Mouse (Mus musculus) midbrain, embryonic 10.5 days (tissue): ENCODE measurements around the gene Rnf157. TPM values are rescaled to one million over a fixed set of nuclear protein-coding genes. Genes with fewer than 3 reads are reported as not detected.
"Not testable (repeated sequence)": the region's sequence is repeated elsewhere in the genome, so short reads cannot be mapped to it uniquely, and the experiment has no call there.

Experiments
- DNase-seq: peaks from one replicate; pipeline ENCODE4 v3.0.0-alpha.2; 2017; ENCODE audit warnings: low spot score
- H3K27ac ChIP-seq: fragments of 300-500 bp; sonication (generic); replicated peaks from 2 replicates; pipeline ENCODE4 v1.5.1; 2016; ENCODE audit warnings: mild to moderate bottlenecking
- H3K27me3 ChIP-seq: fragments of 300-500 bp; sonication (generic); 2 replicates; pipeline ENCODE4 v1.6.1; 2016; ENCODE audit warnings: low read depth, mild to moderate bottlenecking; ENCODE audit not compliant: poor library complexity, severe bottlenecking
- H3K36me3 ChIP-seq: fragments of 300-500 bp; sonication (generic); 2 replicates; pipeline ENCODE4 v1.6.1; 2016; ENCODE audit warnings: mild to moderate bottlenecking, moderate library complexity
- H3K4me1 ChIP-seq: fragments of 300-500 bp; sonication (generic); 2 replicates; pipeline ENCODE4 v1.6.1; 2016
- H3K4me3 ChIP-seq: fragments of 300-500 bp; sonication (generic); 2 replicates; pipeline ENCODE4 v1.5.1; 2016; ENCODE audit warnings: mild to moderate bottlenecking, moderate library complexity
- H3K9me3 ChIP-seq: fragments of 300-500 bp; sonication (generic); replicated peaks from 2 replicates; pipeline ENCODE4 v1.6.1; 2016; ENCODE audit warnings: mild to moderate bottlenecking
- WGBS: fragments of 180-500 bp; shearing (Covaris S2); methylation state at CpG from one replicate; pipeline ENCODE4 v1.1.7; 2016; 5-methylcytosine and 5-hydroxymethylcytosine counted together
- polyA plus RNA-seq: library from polyadenylated mRNA; unstranded; fragments of >200 nt; fragmentation: Nextera tagmentation; extraction: Ambion mirVana; gene quantifications from 2 replicates; pipeline ENCODE4 v1.2.1, GENCODE M21; 2016

The Rnf157 gene
- polyA plus RNA-seq, 1 experiment from 2014 or later = 5.3 TPM

DNA sequence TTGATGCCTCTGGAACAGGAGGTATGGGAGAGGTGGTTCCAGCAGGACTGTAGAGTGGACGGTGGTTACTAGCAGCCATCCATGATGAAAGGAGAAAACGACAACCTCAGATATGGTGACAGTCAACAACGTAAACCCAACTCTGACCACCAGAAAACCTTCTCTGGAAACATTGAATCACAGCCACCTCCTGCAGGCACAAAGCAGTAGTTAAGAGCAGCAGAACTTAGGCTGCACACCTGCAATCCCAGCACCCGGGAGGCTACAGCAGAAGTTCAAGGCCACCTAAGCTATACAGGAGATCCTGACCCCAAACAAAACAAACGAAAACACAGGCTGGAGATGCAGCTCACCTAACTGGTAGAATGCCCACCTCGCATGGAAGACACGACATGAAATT is 32.1 kb downstream of the Rnf157 start:
- 89% methylated on average over 7 of the region's 7 CpGs for WGBS
- Histone ChIP-seq H3K27me3 (no peaks in the 10 kb centered on the region), H3K4me1 (no peaks in the 10 kb centered on the region), H3K9me3 (no peaks in the 10 kb centered on the region), H3K4me3 (no peak overlapping the region), H3K27ac (no peak overlapping the region), H3K36me3 (peaks cover 3% of the 10 kb centered on the region; the same call in 1 of the 2 replicates)
- DNase-seq = no peak

DNA sequence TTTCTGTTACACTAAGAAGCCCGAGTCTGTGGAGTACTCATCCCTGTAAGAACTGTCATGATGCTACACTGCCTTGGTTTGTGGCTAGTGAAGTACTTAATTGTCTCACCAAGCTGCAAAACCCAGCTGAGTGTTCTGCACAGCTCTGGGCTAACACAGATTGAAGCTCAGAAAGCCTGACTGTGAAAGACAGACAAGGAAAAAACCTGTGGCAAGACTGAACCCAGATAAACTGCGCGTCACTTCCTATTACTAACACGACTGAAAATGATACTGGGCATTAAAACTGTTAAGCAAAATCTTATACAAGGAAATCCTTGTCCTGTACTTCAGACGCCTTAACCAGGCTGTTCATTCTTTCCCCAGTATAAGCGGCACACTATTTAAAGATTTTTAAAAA is 33.3 kb downstream of the Rnf157 start:
- Histone ChIP-seq H3K27ac (no peak overlapping the region), H3K36me3 (peaks cover 3% of the 10 kb centered on the region; the same call in 1 of the 2 replicates), H3K27me3 (no peaks in the 10 kb centered on the region), H3K4me1 (no peaks in the 10 kb centered on the region), H3K9me3 (no peaks in the 10 kb centered on the region), H3K4me3 (no peak overlapping the region)
- DNase-seq = no peak
- WGBS = 89% methylated on average over 6 of the region's 6 CpGs

- peaks cover under 1% of the 10 kb centered on the region; the same call in 1 of the 2 replicates for H3K36me3 ChIP-seq
- no peaks in the 10 kb centered on the region for H3K27me3 ChIP-seq
- no peak for DNase-seq
- WGBS = 79% methylated on average over 7 of the region's 7 CpGs
- H3K9me3 ChIP-seq = no peaks in the 10 kb centered on the region
- no peak overlapping the region for H3K4me3 ChIP-seq
- H3K4me1 ChIP-seq = peaks cover 5% of the 10 kb centered on the region
- H3K27ac ChIP-seq = no peak overlapping the region
These were observed 35.7 kb downstream of the Rnf157 start for GRCm38 (mm10) chr11:116376945-116377661.

DNA sequence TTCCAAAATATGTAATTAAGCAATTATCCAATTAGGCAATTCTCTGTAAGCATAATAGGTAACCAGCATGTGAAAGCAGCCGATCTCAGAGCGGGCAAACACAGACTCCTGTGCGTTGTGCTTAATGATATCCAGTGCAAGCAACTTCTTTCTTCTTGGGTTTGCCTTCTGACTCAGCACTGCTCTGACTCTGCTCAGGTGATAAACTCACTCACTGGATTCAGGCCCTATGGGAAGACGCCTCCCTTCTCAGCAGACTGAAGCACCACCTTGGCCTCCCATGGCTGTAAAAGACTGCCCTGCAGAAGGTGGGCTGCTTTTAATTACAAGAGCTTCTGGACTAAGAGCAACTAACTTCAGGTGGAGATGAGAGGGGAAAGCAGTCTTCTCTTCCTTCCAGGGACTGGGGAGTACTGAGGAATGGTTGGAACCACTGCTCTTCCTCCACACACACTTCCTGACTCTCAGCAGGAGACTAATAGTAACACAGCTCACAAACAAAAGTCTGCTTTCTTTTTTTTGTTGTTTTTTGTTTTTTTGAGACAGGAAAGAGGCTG is 40.9 kb downstream of the Rnf157 start:
- DNase-seq = no peak
- Histone ChIP-seq H3K4me3 (no peak overlapping the region), H3K27me3 (0 out of 2 replicates have a peak, but pooled peaks cover 4% of the 10 kb centered on the region), H3K36me3 (no peaks in the 10 kb centered on the region), H3K4me1 (peaks cover 9% of the 10 kb centered on the region), H3K9me3 (no peaks in the 10 kb centered on the region), H3K27ac (no peak overlapping the region)
- WGBS = 84% methylated on average over 4 of the region's 4 CpGs

DNA sequence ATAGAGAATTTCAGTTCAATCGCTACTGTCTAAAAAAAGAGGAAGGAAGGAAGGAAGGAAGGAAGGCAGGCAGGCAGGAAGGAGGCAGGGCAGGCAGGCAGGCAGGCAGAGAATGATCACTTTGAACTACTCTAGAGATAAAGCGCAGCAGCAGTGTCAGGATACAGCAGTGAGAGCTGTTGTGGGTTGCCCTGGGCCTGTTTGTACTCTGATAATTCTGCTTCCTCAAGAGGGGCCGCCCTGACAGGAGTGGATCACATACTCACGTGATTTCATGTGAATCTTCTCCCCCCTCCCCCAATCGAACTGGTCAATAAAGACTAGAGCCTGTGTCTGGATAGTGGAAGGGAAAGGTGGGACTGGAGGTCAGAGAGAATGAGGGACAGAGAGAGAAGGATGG is 43.2 kb downstream of the Rnf157 start:
- H3K9me3 ChIP-seq = no peaks in the 10 kb centered on the region
- WGBS = 72% methylated on average over 5 of the region's 5 CpGs
- H3K4me3 ChIP-seq = no peak overlapping the region
- no peak overlapping the region for H3K27ac ChIP-seq
- peaks cover 26% of the 10 kb centered on the region for H3K4me1 ChIP-seq
- no peak for DNase-seq
- H3K36me3 ChIP-seq = no peaks in the 10 kb centered on the region
- H3K27me3 ChIP-seq = 0 out of 2 replicates have a peak, but pooled peaks cover 4% of the 10 kb centered on the region

DNA sequence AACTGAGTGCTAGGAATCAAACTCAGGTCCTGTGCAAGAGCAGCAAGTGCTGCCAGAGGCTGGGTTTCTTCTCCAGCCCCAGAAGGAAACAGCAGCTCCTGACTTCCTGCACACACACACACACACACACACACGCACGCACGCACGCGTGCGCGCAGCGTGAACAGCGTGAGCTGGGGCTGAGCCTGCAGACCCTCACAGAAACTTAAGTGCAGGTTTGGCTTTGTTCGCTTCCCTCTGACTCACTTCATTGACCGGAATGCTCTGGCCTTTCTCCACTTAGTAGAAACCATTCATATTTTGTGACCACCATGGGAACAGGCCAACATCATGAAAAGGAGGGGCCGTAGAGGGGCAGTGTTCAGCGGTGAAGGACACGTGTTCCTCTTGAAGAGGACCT is 43.8 kb downstream of the Rnf157 start:
- DNase-seq = no peak
- Histone ChIP-seq H3K27me3 (peaks cover 8% of the 10 kb centered on the region; the same call in 1 of the 2 replicates), H3K36me3 (no peaks in the 10 kb centered on the region), H3K9me3 (no peaks in the 10 kb centered on the region), H3K27ac (no peak overlapping the region), H3K4me3 (no peak overlapping the region), H3K4me1 (peaks cover 30% of the 10 kb centered on the region)
- WGBS = 93% methylated on average over 14 of the region's 14 CpGs

GRCm38 (mm10) chr11:116368116-116368515 is 44.7 kb downstream of the Rnf157 start:
- Histone ChIP-seq H3K27me3 (peaks cover 8% of the 10 kb centered on the region; the same call in 1 of the 2 replicates), H3K4me3 (no peak overlapping the region), H3K27ac (no peak overlapping the region), H3K4me1 (peaks cover 29% of the 10 kb centered on the region), H3K9me3 (no peaks in the 10 kb centered on the region), H3K36me3 (no peaks in the 10 kb centered on the region)
- DNase-seq = peak; percentile 75
- 21% methylated on average over 9 of the region's 9 CpGs for WGBS

- DNase-seq = no peak
- no peak overlapping the region for H3K4me3 ChIP-seq
- no peak overlapping the region for H3K27ac ChIP-seq
- no peaks in the 10 kb centered on the region for H3K36me3 ChIP-seq
- 98% methylated on average over 1 of the region's 1 CpGs for WGBS
- peaks cover 13% of the 10 kb centered on the region; the same call in 1 of the 2 replicates for H3K27me3 ChIP-seq
- H3K9me3 ChIP-seq = no peaks in the 10 kb centered on the region
- H3K4me1 ChIP-seq = peaks cover 32% of the 10 kb centered on the region
These were observed 46.2 kb downstream of the Rnf157 start for GRCm38 (mm10) chr11:116366647-116367046.

DNA sequence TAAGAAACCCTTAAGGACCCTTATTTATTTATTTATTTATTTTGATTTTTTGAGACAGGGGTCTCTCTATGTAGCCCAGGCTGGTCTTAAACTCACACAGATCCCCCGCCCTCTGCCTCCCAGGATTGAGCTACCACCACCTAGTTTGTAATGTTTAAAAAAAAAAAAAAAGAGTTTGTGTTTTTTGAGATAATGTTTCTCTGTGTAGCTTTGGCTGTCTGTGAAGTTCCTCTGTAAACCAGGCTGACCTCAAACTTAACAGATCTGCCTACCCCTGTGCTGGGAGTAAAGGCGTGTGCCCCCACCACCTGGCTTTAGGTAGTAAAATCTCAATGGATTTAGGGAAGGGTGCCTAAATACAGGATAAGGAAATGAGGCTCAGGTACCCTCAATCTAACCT is 46.7 kb downstream of the Rnf157 start:
- Histone ChIP-seq H3K27me3 (peaks cover 13% of the 10 kb centered on the region; the same call in 1 of the 2 replicates), H3K27ac (no peak overlapping the region), H3K9me3 (no peaks in the 10 kb centered on the region), H3K4me3 (no peak overlapping the region), H3K4me1 (peaks cover 32% of the 10 kb centered on the region), H3K36me3 (no peaks in the 10 kb centered on the region)
- no peak for DNase-seq
- WGBS = 86% methylated on average over 2 of the region's 2 CpGs

- H3K36me3 ChIP-seq = 0 out of 2 replicates have a peak, but pooled peaks cover 3% of the 10 kb centered on the region
- 52% methylated on average over 13 of the region's 13 CpGs for WGBS
These were observed 47.4 kb downstream of the Rnf157 start for GRCm38 (mm10) chr11:116365432-116365831.

GRCm38 (mm10) chr11:116362015-116362414 is 50.8 kb downstream of the Rnf157 start:
- WGBS = 71% methylated on average over 11 of the region's 11 CpGs
- no peak overlapping the region for H3K27ac ChIP-seq
- peaks cover 24% of the 10 kb centered on the region for H3K36me3 ChIP-seq
- peaks cover 8% of the 10 kb centered on the region; the same call in 1 of the 2 replicates for H3K27me3 ChIP-seq
- H3K9me3 ChIP-seq = no peaks in the 10 kb centered on the region
- peaks cover 42% of the 10 kb centered on the region for H3K4me1 ChIP-seq
- no peak for DNase-seq
- H3K4me3 ChIP-seq = no peak overlapping the region

More at GRCm38 (mm10) chr11:116365432-116365831, 47.4 kb downstream of the Rnf157 start:
- Histone ChIP-seq H3K4me3 (no peak overlapping the region), H3K4me1 (peaks cover 32% of the 10 kb centered on the region), H3K27ac (no peak overlapping the region; the same call in 1 of the 2 replicates), H3K9me3 (no peaks in the 10 kb centered on the region), H3K27me3 (peaks cover 13% of the 10 kb centered on the region; the same call in 1 of the 2 replicates)
- DNase-seq = no peak

GRCm38 (mm10) chr11:116360915-116361314 is 51.9 kb downstream of the Rnf157 start:
- not testable (repeated sequence) for H3K27ac ChIP-seq, DNase-seq, H3K9me3 ChIP-seq, H3K4me3 ChIP-seq
- Histone ChIP-seq H3K4me1 (peaks cover 38% of the 10 kb centered on the region), H3K36me3 (peaks cover 26% of the 10 kb centered on the region), H3K27me3 (peaks cover 10% of the 10 kb centered on the region; the same call in 1 of the 2 replicates)
- WGBS = 96% methylated on average over 5 of the region's 5 CpGs

- no peak overlapping the region for H3K4me3 ChIP-seq
- no peaks in the 10 kb centered on the region; the same call in 1 of the 2 replicates for H3K9me3 ChIP-seq
- peaks cover 25% of the 10 kb centered on the region for H3K4me1 ChIP-seq
- H3K36me3 ChIP-seq = peaks cover 38% of the 10 kb centered on the region
- no peak overlapping the region for H3K27ac ChIP-seq
- WGBS = 93% methylated on average over 12 of the region's 12 CpGs
- peaks cover 13% of the 10 kb centered on the region; the same call in 1 of the 2 replicates for H3K27me3 ChIP-seq
- DNase-seq = no peak
These were observed 53.2 kb downstream of the Rnf157 start for GRCm38 (mm10) chr11:116359652-116360051.
